Mouse (Mus musculus): ENCODE measurements around the gene Gm5134. TPM values are rescaled to one million over a fixed set of nuclear protein-coding genes. Genes with fewer than 3 reads are reported as not detected.

Gm5134 gene
- total and polyA plus RNA-seq, 3 experiments: 0.40 to 1.6 (median 1.0) TPM

DNA sequence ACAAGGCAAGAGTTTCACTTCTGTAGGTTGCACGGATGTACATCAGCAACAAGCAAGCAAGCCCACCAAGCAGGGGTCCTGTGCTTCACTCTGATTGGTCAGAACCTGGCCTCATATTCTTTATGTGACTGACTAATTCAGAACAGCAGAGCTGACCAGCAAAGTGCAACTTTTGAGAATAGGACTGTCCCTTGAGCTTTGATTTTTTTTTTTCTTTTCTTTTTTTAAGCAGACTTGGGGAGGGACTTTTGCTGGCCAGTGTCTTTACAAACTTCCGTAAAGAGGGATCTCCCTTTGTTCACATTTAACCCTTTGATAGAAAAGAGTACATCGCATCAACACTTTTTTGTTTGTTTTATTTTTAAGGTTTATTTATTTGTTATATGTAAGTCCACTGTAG lies 55.5 kb downstream of the Gm5134 start:
- Histone ChIP-seq H3K4me1 (ENCODE audit: control insufficient read depth in 1 of 2, insufficient read depth in 2 of 2) (peaks cover 28 to 57% of the 10 kb centered on the region in 2 experiments), H3K9me3 (replicated peaks; ENCODE audit: low read length) (no peaks in the 10 kb centered on the region), H3K4me3 (replicated peaks in 1 of 3; ENCODE audit: low read depth in 2 of 3, low read length in 2 of 3, poor library complexity in 1 of 3) (no peak overlapping the region), H3K27me3 (replicated peaks) (no peaks in the 10 kb centered on the region), H3K36me3 (replicated peaks in 1 of 2; ENCODE audit: control insufficient read depth in 1 of 2, insufficient read depth in 1 of 2, low read length in 1 of 2) (no peaks in the 10 kb centered on the region), H3K79me2 (replicated peaks; ENCODE audit: control insufficient read depth, extremely low read depth, insufficient read depth, poor library complexity, severe bottlenecking) (no peaks in the 10 kb centered on the region), H3K9ac (ENCODE audit: insufficient read depth, low read depth) (no peak overlapping the region), H3K4me2 (ENCODE audit: insufficient read depth, low read depth, poor library complexity, severe bottlenecking) (peak overlapping the region; percentile 32; the same call in 1 of the 2 replicates), H3K27ac (ENCODE audit: insufficient read depth, low read depth) (peak overlapping the region; percentile 37; the same call in 1 of the 2 replicates)
- dilution Hi-C loops (cut with MboI; ENCODE audit: extremely low pct_ligation_motif_present, extremely low pct_unique_long_range_greater_than_20kb, low sequenced_read_pairs) (no loop called here), in situ Hi-C loops (cut with MboI; ENCODE audit: low pct_ligation_motif_present, low pct_unique_long_range_greater_than_20kb, low sequenced_read_pairs) (no loop called here)
- DNase-seq (ENCODE audit: extremely low read depth): no peak
- TF ChIP-seq ZNF384 (IDR thresholded peaks at IDR 0.05; ENCODE audit: low read depth, low read length) (peak; percentile 91), ZKSCAN1 (IDR thresholded peaks at IDR 0.05; ENCODE audit: borderline replicate concordance, low read depth, low read length) (no peak), MEF2A (IDR thresholded peaks at IDR 0.05; ENCODE audit: borderline replicate concordance, low read depth, low read length) (0 out of 2 replicates have a peak, but pooled peaks have one; percentile 3), IRF4 (IDR thresholded peaks at IDR 0.05; ENCODE audit: low read depth, low read length) (peak; percentile 16; the same call in 1 of the 2 replicates), CTCF (conservative IDR thresholded peaks at IDR 0.05 in 1 of 2, IDR thresholded peaks at IDR 0.05 in 1 of 2; ENCODE audit: low read depth in 2 of 2, low read length in 2 of 2) (0 out of 4 replicates have a peak, but pooled peaks of 1 of the 2 experiments have one; percentile 6), MAX (IDR thresholded peaks at IDR 0.05; ENCODE audit: low read length) (no peak), NELFE (IDR thresholded peaks at IDR 0.05; ENCODE audit: low read depth, low read length) (no peak)

- Histone ChIP-seq H3K9ac (ENCODE audit: insufficient read depth, low read depth) (0 out of 2 replicates have a peak overlapping the region, but pooled peaks have one; percentile 36), H3K27ac (ENCODE audit: insufficient read depth, low read depth) (no peak overlapping the region), H3K4me3 (replicated peaks in 1 of 3; ENCODE audit: low read depth in 2 of 3, low read length in 2 of 3, poor library complexity in 1 of 3) (no peak overlapping the region), H3K4me1 (ENCODE audit: control insufficient read depth in 1 of 2, insufficient read depth in 2 of 2) (peaks cover 15 to 45% of the 10 kb centered on the region in 2 experiments), H3K9me3 (replicated peaks; ENCODE audit: low read length) (peaks cover 7% of the 10 kb centered on the region), H3K79me2 (replicated peaks; ENCODE audit: control insufficient read depth, extremely low read depth, insufficient read depth, poor library complexity, severe bottlenecking) (no peaks in the 10 kb centered on the region), H3K36me3 (replicated peaks in 1 of 2; ENCODE audit: control insufficient read depth in 1 of 2, insufficient read depth in 1 of 2, low read length in 1 of 2) (no peaks in the 10 kb centered on the region), H3K27me3 (replicated peaks) (no peaks in the 10 kb centered on the region), H3K4me2 (ENCODE audit: insufficient read depth, low read depth, poor library complexity, severe bottlenecking) (no peak overlapping the region)
- DNase-seq (ENCODE audit: extremely low read depth): no peak
- dilution Hi-C loops (cut with MboI; ENCODE audit: extremely low pct_ligation_motif_present, extremely low pct_unique_long_range_greater_than_20kb, low sequenced_read_pairs): no loop called here
- in situ Hi-C loops (cut with MboI; ENCODE audit: low pct_ligation_motif_present, low pct_unique_long_range_greater_than_20kb, low sequenced_read_pairs): no loop called here
- no peak for TF ChIP-seq RAD21 (IDR thresholded peaks at IDR 0.05; ENCODE audit: low read depth, low read length)
- TF ChIP-seq ZKSCAN1 (IDR thresholded peaks at IDR 0.05; ENCODE audit: borderline replicate concordance, low read depth, low read length): no peak
- no peak for TF ChIP-seq CTCF (conservative IDR thresholded peaks at IDR 0.05 in 1 of 2, IDR thresholded peaks at IDR 0.05 in 1 of 2; ENCODE audit: low read depth in 2 of 2, low read length in 2 of 2)
- no peak for TF ChIP-seq ZMIZ1 (IDR thresholded peaks at IDR 0.05; ENCODE audit: low read depth, low read length)
- TF ChIP-seq KAT2A (IDR thresholded peaks at IDR 0.05; ENCODE audit: insufficient replicate concordance, low read length): no peak
- peak; percentile 30; the same call in 1 of the 2 replicates for TF ChIP-seq IRF4 (IDR thresholded peaks at IDR 0.05; ENCODE audit: low read depth, low read length)
- TF ChIP-seq POLR2A (IDR thresholded peaks at IDR 0.05; ENCODE audit: low read depth, low read length): no peak
- no peak for TF ChIP-seq USF2 (conservative IDR thresholded peaks at IDR 0.05; ENCODE audit: low read depth, low read length)
- TF ChIP-seq ZC3H11A (IDR thresholded peaks at IDR 0.05; ENCODE audit: low read depth, low read length): no peak
- TF ChIP-seq TCF12 (IDR thresholded peaks at IDR 0.05; ENCODE audit: low read depth, low read length): peak; percentile 37; the same call in 1 of the 2 replicates
- TF ChIP-seq NELFE (IDR thresholded peaks at IDR 0.05; ENCODE audit: low read depth, low read length): no peak
- TF ChIP-seq ELF1 (IDR thresholded peaks at IDR 0.05; ENCODE audit: low read depth, low read length): no peak
- no peak for TF ChIP-seq NRF1 (IDR thresholded peaks at IDR 0.05; ENCODE audit: low read depth, low read length)
- TF ChIP-seq CHD2 (IDR thresholded peaks at IDR 0.05; ENCODE audit: low read length): no peak
- no peak for TF ChIP-seq ZNF384 (IDR thresholded peaks at IDR 0.05; ENCODE audit: low read depth, low read length)
- TF ChIP-seq USF1 (IDR thresholded peaks at IDR 0.05; ENCODE audit: low read depth, low read length): no peak
- peak; percentile 28; the same call in 1 of the 2 replicates for TF ChIP-seq JUN (IDR thresholded peaks at IDR 0.05; ENCODE audit: insufficient read depth, low read depth, low read length)
- peak; percentile 61; the same call in 1 of the 2 replicates for TF ChIP-seq MEF2A (IDR thresholded peaks at IDR 0.05; ENCODE audit: borderline replicate concordance, low read depth, low read length)
- TF ChIP-seq ETS1 (conservative IDR thresholded peaks at IDR 0.05; ENCODE audit: low read depth, low read length): peak; percentile 70
- no peak for TF ChIP-seq TBP (conservative IDR thresholded peaks at IDR 0.05; ENCODE audit: low read depth, low read length)
- TF ChIP-seq MXI1 (IDR thresholded peaks at IDR 0.05; ENCODE audit: low read depth, low read length): no peak
- TF ChIP-seq EP300 (IDR thresholded peaks at IDR 0.05; ENCODE audit: low read length): peak; percentile 63
- TF ChIP-seq JUND (conservative IDR thresholded peaks at IDR 0.05; ENCODE audit: low read depth, low read length): peak; percentile 67
- no peak for TF ChIP-seq E2F4 (IDR thresholded peaks at IDR 0.05; ENCODE audit: insufficient replicate concordance, low read depth, low read length)
- TF ChIP-seq SIN3A (IDR thresholded peaks at IDR 0.05; ENCODE audit: low read length): no peak
- 0 out of 2 replicates have a peak, but pooled peaks have one; percentile 57 for TF ChIP-seq MYC (IDR thresholded peaks at IDR 0.05; ENCODE audit: low read depth, low read length)
- TF ChIP-seq BHLHE40 (IDR thresholded peaks at IDR 0.05; ENCODE audit: low read depth, low read length): peak; percentile 94
- no peak for TF ChIP-seq MAFK (IDR thresholded peaks at IDR 0.05; ENCODE audit: insufficient replicate concordance, low read length)
- no peak for TF ChIP-seq SMC3 (IDR thresholded peaks at IDR 0.05; ENCODE audit: low read depth, low read length)
- no peak for TF ChIP-seq RCOR1 (conservative IDR thresholded peaks at IDR 0.05; ENCODE audit: low read depth, low read length)
These were observed 58.6 kb downstream of the Gm5134 start for GRCm38 (mm10) chr10:76012922-76013321.

Data from CH12.LX (cell line).